Mouse (Mus musculus) testis, adult 10 weeks (tissue): ENCODE data around the gene Scg2. TPM values are rescaled to one million over a fixed set of nuclear protein-coding genes. Genes with fewer than 3 reads are reported as not detected.

ENCODE experiments used
- polyA plus RNA-seq: library from polyadenylated mRNA; stranded (reverse); fragments of 350-450 nt; fragmentation: Illumina TruSeq; extraction: RNeasy Lipid Tissue Mini Kit (QIAGEN cat#74804); gene quantifications from one replicate; pipeline ENCODE4 v1.2.3, GENCODE M21; 2014; ENCODE audit warnings: low read depth, low replicate concordance

Scg2 gene
- 0.17 TPM for polyA plus RNA-seq

GRCm38 (mm10) chr1:79439609-79440308, at the start of gene Scg2:
TSS of gene Scg2 (minus strand) at chr1:79440120.

Other genes starting within 250 kb of the Scg2 start
- 1.3 TPM for gene Ap1s3, start 231.9 kb upstream of the Scg2 start, polyA plus RNA-seq